Mouse (Mus musculus) lung, embryonic 14.5 days (tissue): ENCODE data around the gene Timm50. TPM values are rescaled to one million over a fixed set of nuclear protein-coding genes. Genes with fewer than 3 reads are reported as not detected.
A peak's percentile ranks its signal among the peaks of the same experiment; 100 is the strongest.

Experiments used
- ATAC-seq: fragments of 200-750 bp; cut with Nextera tagmentation; 2 replicates; pipeline ENCODE4 v1.8.0; 2017; ENCODE audit warnings: mild to moderate bottlenecking, moderate TSS enrichment, moderate library complexity; ENCODE audit not compliant: insufficient read depth
- DNase-seq: peaks from one replicate; pipeline ENCODE4 v3.0.0-alpha.2; 2015
- H3K27ac ChIP-seq: fragments of 300-500 bp; sonication (generic); 2 replicates; pipeline ENCODE4 v1.5.1; 2014; ENCODE audit warnings: low read depth, mild to moderate bottlenecking, moderate library complexity
- H3K27me3 ChIP-seq: fragments of 300-500 bp; sonication (generic); 2 replicates; pipeline ENCODE4 v1.6.1; 2014; ENCODE audit warnings: low read length, control low read depth; ENCODE audit not compliant: insufficient read depth
- H3K36me3 ChIP-seq: fragments of 300-500 bp; sonication (generic); 2 replicates; pipeline ENCODE4 v1.6.1; 2014; ENCODE audit warnings: control low read depth; ENCODE audit not compliant: insufficient read depth
- H3K4me1 ChIP-seq: fragments of 300-500 bp; sonication (generic); 2 replicates; pipeline ENCODE4 v1.6.1; 2014; ENCODE audit warnings: antibody characterized with exemption, control low read depth; ENCODE audit not compliant: insufficient read depth
- H3K4me2 ChIP-seq: fragments of 300-500 bp; sonication (generic); 2 replicates; pipeline ENCODE4 v1.6.1; 2014; ENCODE audit warnings: mild to moderate bottlenecking
- H3K4me3 ChIP-seq: fragments of 300-500 bp; sonication (generic); 2 replicates; pipeline ENCODE4 v1.5.1; 2014; ENCODE audit warnings: low read depth, low read length
- H3K9ac ChIP-seq: fragments of 300-500 bp; sonication (generic); 2 replicates; pipeline ENCODE4 v1.6.1; 2014
- H3K9me3 ChIP-seq: fragments of 300-500 bp; sonication (generic); 2 replicates; pipeline ENCODE4 v1.6.1; 2016; ENCODE audit warnings: low read depth, low read length, control low read depth
- CTCF ChIP-seq: IDR thresholded peaks from 2 replicates; pipeline ENCODE4 v1.5.1; 2016; ENCODE audit warnings: antibody characterized with exemption, low read depth
- WGBS: fragments of 180-500 bp; shearing (Covaris S2); extraction: QIAGEN DNeasy Blood & Tissue Kit; methylation state at CpG from one replicate; pipeline ENCODE4 v1.1.7; 2014; 5-methylcytosine and 5-hydroxymethylcytosine counted together
- polyA plus RNA-seq: library from polyadenylated mRNA; unstranded; fragments of >200 nt; fragmentation: Nextera tagmentation; extraction: Ambion mirVana; gene quantifications from 2 replicates; pipeline ENCODE4 v1.2.1, GENCODE M21; 2014

Gene Timm50
- polyA plus RNA-seq, 1 experiment from 2014 or later: 174 TPM

GRCm38 (mm10) chr7:28290165-28290564 lies 21.7 kb downstream of the Timm50 start:
- H3K4me1 ChIP-seq: no peaks in the 10 kb centered on the region
- ATAC-seq (no peak; the same call in 1 of the 2 replicates), DNase-seq (peak; percentile 28)
- H3K4me3 ChIP-seq: peak overlapping the region; percentile 19
- WGBS: 1% methylated on average over 18 of the region's 18 CpGs
- H3K27me3 ChIP-seq: peaks cover 65% of the 10 kb centered on the region
- no peaks in the 10 kb centered on the region for H3K36me3 ChIP-seq
- peak overlapping the region; percentile 0; the same call in 1 of the 2 replicates for H3K9ac ChIP-seq
- H3K27ac ChIP-seq: no peak overlapping the region
- H3K4me2 ChIP-seq: peak overlapping the region; percentile 57
- H3K9me3 ChIP-seq: no peaks in the 10 kb centered on the region
- peak; percentile 26; the same call in 1 of the 2 replicates for TF ChIP-seq CTCF

- no peak overlapping the region for H3K4me3 ChIP-seq
- no peaks in the 10 kb centered on the region for H3K36me3 ChIP-seq
- H3K27ac ChIP-seq: no peak overlapping the region
- H3K27me3 ChIP-seq: no peaks in the 10 kb centered on the region
- H3K4me1 ChIP-seq: 0 out of 2 replicates have a peak, but pooled peaks cover 6% of the 10 kb centered on the region
- DNase-seq: no peak
- TF ChIP-seq CTCF: no peak
- H3K9ac ChIP-seq: no peak overlapping the region
- ATAC-seq: no peak
- WGBS: 74% methylated on average over 7 of the region's 7 CpGs
- no peak overlapping the region for H3K4me2 ChIP-seq
- H3K9me3 ChIP-seq: no peaks in the 10 kb centered on the region
These were observed 31.2 kb downstream of the Timm50 start for GRCm38 (mm10) chr7:28280630-28281029.

GRCm38 (mm10) chr7:28278279-28278652 lies 33.6 kb downstream of the Timm50 start:
- ATAC-seq: no peak
- peak overlapping the region; percentile 88 for H3K4me2 ChIP-seq
- no peaks in the 10 kb centered on the region for H3K27me3 ChIP-seq
- WGBS: 83% methylated on average over 7 of the region's 7 CpGs
- H3K9ac ChIP-seq: peak overlapping the region; percentile 85
- no peak for TF ChIP-seq CTCF
- H3K4me3 ChIP-seq: peak overlapping the region; percentile 67
- H3K27ac ChIP-seq: no peak overlapping the region
- DNase-seq: no peak
- H3K4me1 ChIP-seq: 0 out of 2 replicates have a peak, but pooled peaks cover 6% of the 10 kb centered on the region
- no peaks in the 10 kb centered on the region for H3K9me3 ChIP-seq
- H3K36me3 ChIP-seq: no peaks in the 10 kb centered on the region

- peak within 1 kb of the TSS; percentile 88 for H3K4me2 ChIP-seq
- H3K9me3 ChIP-seq: no peaks in the 10 kb centered on the region
- ATAC-seq (peak; percentile 74), DNase-seq (peak; percentile 97)
- peak; percentile 95 for TF ChIP-seq CTCF
- peak within 1 kb of the TSS; percentile 67 for H3K4me3 ChIP-seq
- H3K27me3 ChIP-seq: no peaks in the 10 kb centered on the region
- 3% methylated on average over 61 of the region's 68 CpGs for WGBS
- H3K9ac ChIP-seq: peak within 1 kb of the TSS; percentile 85
- H3K27ac ChIP-seq: peak within 1 kb of the TSS; percentile 60; the same call in 1 of the 2 replicates
- peaks cover under 1% of the 10 kb centered on the region; the same call in 1 of the 2 replicates for H3K36me3 ChIP-seq
- H3K4me1 ChIP-seq: 0 out of 2 replicates have a peak, but pooled peaks cover 6% of the 10 kb centered on the region
These were observed 34.1 kb downstream of the Timm50 start, which contains the start of gene Eid2b for GRCm38 (mm10) chr7:28277615-28278278. Gene Eid2b (plus strand): TSS chr7:28277739.

- Histone ChIP-seq H3K27me3 (no peaks in the 10 kb centered on the region), H3K4me1 (0 out of 2 replicates have a peak, but pooled peaks cover 6% of the 10 kb centered on the region), H3K36me3 (peaks cover 5% of the 10 kb centered on the region; the same call in 1 of the 2 replicates), H3K4me3 (no peak overlapping the region; the same call in 1 of the 2 replicates), H3K9me3 (no peaks in the 10 kb centered on the region), H3K27ac (no peak overlapping the region), H3K4me2 (no peak overlapping the region; the same call in 1 of the 2 replicates), H3K9ac (no peak overlapping the region)
- no peak for TF ChIP-seq CTCF
- no peak for DNase-seq
- ATAC-seq: peak; percentile 43
- WGBS: 56% methylated on average over 8 of the region's 8 CpGs
These were observed 34.6 kb downstream of the Timm50 start for GRCm38 (mm10) chr7:28277237-28277614.

- DNase-seq: no peak
- H3K36me3 ChIP-seq: peaks cover 11% of the 10 kb centered on the region; the same call in 1 of the 2 replicates
- 65% methylated on average over 3 of the region's 3 CpGs for WGBS
- no peaks in the 10 kb centered on the region for H3K27me3 ChIP-seq
- no peak for ATAC-seq
- H3K4me3 ChIP-seq: no peak overlapping the region
- no peak overlapping the region for H3K4me2 ChIP-seq
- H3K9ac ChIP-seq: no peak overlapping the region
- peak; percentile 32 for TF ChIP-seq CTCF
- no peak overlapping the region for H3K27ac ChIP-seq
- peaks cover 5% of the 10 kb centered on the region; the same call in 1 of the 2 replicates for H3K4me1 ChIP-seq
- H3K9me3 ChIP-seq: no peaks in the 10 kb centered on the region
These were observed 40.1 kb downstream of the Timm50 start for GRCm38 (mm10) chr7:28271761-28272160.

- peak overlapping the region; percentile 89; the same call in 1 of the 2 replicates for H3K4me2 ChIP-seq
- peaks cover 11% of the 10 kb centered on the region; the same call in 1 of the 2 replicates for H3K36me3 ChIP-seq
- no peak for DNase-seq
- H3K4me3 ChIP-seq: peak overlapping the region; percentile 83; the same call in 1 of the 2 replicates
- ATAC-seq: no peak
- H3K27me3 ChIP-seq: no peaks in the 10 kb centered on the region
- no peak overlapping the region for H3K27ac ChIP-seq
- H3K9me3 ChIP-seq: no peaks in the 10 kb centered on the region
- TF ChIP-seq CTCF: peak; percentile 43
- H3K4me1 ChIP-seq: peaks cover 5% of the 10 kb centered on the region; the same call in 1 of the 2 replicates
- WGBS: 90% methylated on average over 12 of the region's 12 CpGs
- H3K9ac ChIP-seq: no peak overlapping the region
These were observed 42.5 kb downstream of the Timm50 start for GRCm38 (mm10) chr7:28269355-28269754.
